Mouse (Mus musculus) MEL (cell line): Measurements from ENCODE around the gene Slc47a1. TPM values are rescaled to one million over a fixed set of nuclear protein-coding genes. Genes with fewer than 3 reads are reported as not detected.
A peak's percentile ranks its signal among the peaks of the same experiment; 100 is the strongest.

Experiments
- DNase-seq: peaks from one replicate; pipeline ENCODE4 v3.0.0; 2011; ENCODE audit warnings: low read depth, low spot score
- H3K27ac ChIP-seq: 2 replicates; pipeline ENCODE4 v1.5.1; 2012; ENCODE audit warnings: low read depth, mild to moderate bottlenecking, control low read depth, low read length, moderate library complexity; ENCODE audit not compliant: control insufficient read depth
- H3K27me3 ChIP-seq, 2 experiments: fragments of 150-350 bp in 1 of 2; sonication (generic) in 1 of 2; 2 replicates each; pipeline ENCODE4 v1.6.1; 2012; ENCODE audit warnings: low read length in 2 of 2, mild to moderate bottlenecking in 2 of 2, improper control_type of control experiment in 1 of 2, moderate library complexity in 1 of 2; ENCODE audit not compliant: insufficient read depth in 2 of 2, control insufficient read depth in 1 of 2
- H3K36me3 ChIP-seq, 2 experiments: 2 replicates each; pipeline ENCODE4 v1.6.1; 2012 to 2014; ENCODE audit warnings: low read length in 2 of 2, improper control_type of control experiment in 1 of 2, inconsistent platforms in 1 of 2, mild to moderate bottlenecking in 1 of 2; ENCODE audit not compliant: insufficient read depth in 2 of 2, control insufficient read depth in 1 of 2
- H3K4me1 ChIP-seq, 2 experiments: fragments of 150-350 bp in 1 of 2; sonication (generic) in 1 of 2; 2 replicates each; pipeline ENCODE4 v1.6.1; 2012; ENCODE audit warnings: low read length in 2 of 2, improper control_type of control experiment in 1 of 2, mild to moderate bottlenecking in 1 of 2; ENCODE audit not compliant: insufficient read depth in 2 of 2, control insufficient read depth in 1 of 2
- H3K4me3 ChIP-seq, 2 experiments: fragments of 150-350 bp in 1 of 2; sonication (generic) in 1 of 2; 2 replicates each; pipeline ENCODE4 v1.5.1; 2012; ENCODE audit warnings: low read depth in 2 of 2, low read length in 2 of 2, mild to moderate bottlenecking in 2 of 2, moderate library complexity in 2 of 2, control low read depth in 1 of 2, improper control_type of control experiment in 1 of 2; ENCODE audit not compliant: control insufficient read depth in 1 of 2, insufficient read depth in 1 of 2
- H3K79me2 ChIP-seq: 2 replicates; pipeline ENCODE4 v1.6.1; 2012; ENCODE audit warnings: mild to moderate bottlenecking, low read length, moderate library complexity; ENCODE audit not compliant: control insufficient read depth, poor library complexity, insufficient read depth
- H3K9ac ChIP-seq: 2 replicates; pipeline ENCODE4 v1.6.1; 2012; ENCODE audit warnings: low read depth, mild to moderate bottlenecking, control low read depth, low read length, moderate library complexity; ENCODE audit not compliant: control insufficient read depth, poor library complexity, severe bottlenecking
- H3K9me3 ChIP-seq: fragments of 150-350 bp; sonication (generic); replicated peaks from 2 replicates; pipeline ENCODE4 v1.6.1; 2012; ENCODE audit warnings: mild to moderate bottlenecking, low read length, improper control_type of control experiment, moderate library complexity; ENCODE audit not compliant: insufficient read depth
- BHLHE40 ChIP-seq: IDR thresholded peaks from 2 replicates; pipeline ENCODE4 v1.6.1; 2012; ENCODE audit warnings: low read depth, mild to moderate bottlenecking, inconsistent platforms, low read length, improper control_type of control experiment, borderline replicate concordance
- CHD1 ChIP-seq: IDR thresholded peaks from 2 replicates; pipeline ENCODE4 v1.6.1; 2012; ENCODE audit warnings: low read depth, mild to moderate bottlenecking, inconsistent platforms, low read length, improper control_type of control experiment
- CHD2 ChIP-seq: IDR thresholded peaks from 2 replicates; pipeline ENCODE4 v1.6.1; 2011; ENCODE audit warnings: low read length, improper control_type of control experiment
- CTCF ChIP-seq, 3 experiments: IDR thresholded peaks in 2 of 3; conservative IDR thresholded peaks in 1 of 3; 2 replicates each; pipeline ENCODE4 v1.5.1; 2011 to 2012; ENCODE audit warnings: low read length in 3 of 3, low read depth in 2 of 3, mild to moderate bottlenecking in 2 of 3, improper control_type of control experiment in 1 of 3, inconsistent platforms in 1 of 3, mixed read lengths in 1 of 3, moderate library complexity in 1 of 3; ENCODE audit not compliant: control insufficient read depth in 1 of 3, insufficient read depth in 1 of 3, poor library complexity in 1 of 3, severe bottlenecking in 1 of 3
- E2F4 ChIP-seq: IDR thresholded peaks from 2 replicates; pipeline ENCODE4 v1.6.1; 2011; ENCODE audit warnings: low read depth, low read length, improper control_type of control experiment, borderline replicate concordance
- ELF1 ChIP-seq: IDR thresholded peaks from 2 replicates; pipeline ENCODE4 v1.6.1; 2014; ENCODE audit warnings: low read depth, mild to moderate bottlenecking, inconsistent platforms, low read length, improper control_type of control experiment, moderate library complexity
- EP300 ChIP-seq, 2 experiments: IDR thresholded peaks; 2 replicates each; pipeline ENCODE4 v1.6.1; 2011; ENCODE audit warnings: improper control_type of control experiment in 2 of 2, low read length in 2 of 2, low read depth in 1 of 2, mild to moderate bottlenecking in 1 of 2
- ETS1 ChIP-seq: IDR thresholded peaks from 2 replicates; pipeline ENCODE4 v1.6.1; 2012; ENCODE audit warnings: low read depth, mild to moderate bottlenecking, inconsistent platforms, low read length, improper control_type of control experiment, moderate library complexity
- GABPA ChIP-seq: IDR thresholded peaks from 2 replicates; pipeline ENCODE4 v1.6.1; 2012; ENCODE audit warnings: low read depth, mild to moderate bottlenecking, inconsistent platforms, low read length, improper control_type of control experiment, moderate library complexity
- GATA1 ChIP-seq: IDR thresholded peaks from 2 replicates; pipeline ENCODE4 v1.6.1; 2011; ENCODE audit warnings: low read depth, low read length, improper control_type of control experiment
- HCFC1 ChIP-seq: IDR thresholded peaks from 2 replicates; pipeline ENCODE4 v1.6.1; 2012; ENCODE audit warnings: low read depth, mild to moderate bottlenecking, inconsistent platforms, low read length, improper control_type of control experiment, moderate library complexity
- JUND ChIP-seq: IDR thresholded peaks from 2 replicates; pipeline ENCODE4 v1.6.1; 2011; ENCODE audit warnings: low read depth, mild to moderate bottlenecking, improper control_type of control experiment, low read length
- KAT2A ChIP-seq: conservative IDR thresholded peaks from 2 replicates; pipeline ENCODE4 v1.6.1; 2012; ENCODE audit warnings: low read depth, low read length, improper control_type of control experiment, inconsistent platforms
- MAFK ChIP-seq: IDR thresholded peaks from 2 replicates; pipeline ENCODE4 v1.6.1; 2011; ENCODE audit warnings: low read depth, mild to moderate bottlenecking, low read length, improper control_type of control experiment, borderline replicate concordance
- MAX ChIP-seq: IDR thresholded peaks from 2 replicates; pipeline ENCODE4 v1.6.1; 2011; ENCODE audit warnings: low read length, improper control_type of control experiment
- MAZ ChIP-seq: IDR thresholded peaks from 2 replicates; pipeline ENCODE4 v1.6.1; 2012; ENCODE audit warnings: low read depth, mild to moderate bottlenecking, inconsistent platforms, low read length, improper control_type of control experiment
- MEF2A ChIP-seq: IDR thresholded peaks from 2 replicates; pipeline ENCODE4 v1.6.1; 2014; ENCODE audit warnings: low read depth, mild to moderate bottlenecking, inconsistent platforms, low read length, improper control_type of control experiment; ENCODE audit not compliant: poor library complexity, insufficient replicate concordance, severe bottlenecking; ENCODE audit errors: extremely low read depth
- MXI1 ChIP-seq: IDR thresholded peaks from 2 replicates; pipeline ENCODE4 v1.6.1; 2011; ENCODE audit warnings: mild to moderate bottlenecking, low read depth, low read length, improper control_type of control experiment
- MYB ChIP-seq: IDR thresholded peaks from 2 replicates; pipeline ENCODE4 v1.6.1; 2011; ENCODE audit warnings: mild to moderate bottlenecking, low read depth, low read length, improper control_type of control experiment
- MYC ChIP-seq: IDR thresholded peaks from 2 replicates; pipeline ENCODE4 v1.6.1; 2011; ENCODE audit warnings: low read depth, mild to moderate bottlenecking, low read length, improper control_type of control experiment, moderate library complexity
- NELFE ChIP-seq: IDR thresholded peaks from 2 replicates; pipeline ENCODE4 v1.6.1; 2011; ENCODE audit warnings: low read depth, low read length, improper control_type of control experiment
- NRF1 ChIP-seq: IDR thresholded peaks from 2 replicates; pipeline ENCODE4 v1.6.1; 2014; ENCODE audit warnings: low read depth, mild to moderate bottlenecking, inconsistent platforms, low read length, improper control_type of control experiment, moderate library complexity; ENCODE audit not compliant: poor library complexity, insufficient read depth, severe bottlenecking
- POLR2A ChIP-seq, 2 experiments: IDR thresholded peaks; 2 replicates each; pipeline ENCODE4 v1.6.1; 2011 to 2012; ENCODE audit warnings: low read length in 2 of 2, mild to moderate bottlenecking in 2 of 2, control low read depth in 1 of 2, improper control_type of control experiment in 1 of 2, low read depth in 1 of 2, moderate library complexity in 1 of 2; ENCODE audit not compliant: control insufficient read depth in 1 of 2, insufficient read depth in 1 of 2, poor library complexity in 1 of 2
- POLR2AphosphoS2 ChIP-seq: IDR thresholded peaks from 2 replicates; pipeline ENCODE4 v1.6.1; 2011; ENCODE audit warnings: low read length, improper control_type of control experiment
- RAD21 ChIP-seq: IDR thresholded peaks from 2 replicates; pipeline ENCODE4 v1.6.1; 2011; ENCODE audit warnings: mild to moderate bottlenecking, low read depth, low read length, improper control_type of control experiment
- RCOR1 ChIP-seq: IDR thresholded peaks from 2 replicates; pipeline ENCODE4 v1.6.1; 2012; ENCODE audit warnings: low read depth, mild to moderate bottlenecking, inconsistent platforms, low read length, improper control_type of control experiment
- SIN3A ChIP-seq: IDR thresholded peaks from 2 replicates; pipeline ENCODE4 v1.6.1; 2012; ENCODE audit warnings: low read length, improper control_type of control experiment, inconsistent platforms
- SMC3 ChIP-seq: IDR thresholded peaks from 2 replicates; pipeline ENCODE4 v1.6.1; 2011; ENCODE audit warnings: low read depth, low read length, improper control_type of control experiment
- TAL1 ChIP-seq: IDR thresholded peaks from 2 replicates; pipeline ENCODE4 v1.6.1; 2012; ENCODE audit warnings: mild to moderate bottlenecking, inconsistent platforms, low read length, moderate library complexity, mixed read lengths
- TBP ChIP-seq: IDR thresholded peaks from 2 replicates; pipeline ENCODE4 v1.8.0; 2011; ENCODE audit warnings: low read depth, low read length, improper control_type of control experiment
- TCF12 ChIP-seq: IDR thresholded peaks from 2 replicates; pipeline ENCODE4 v1.6.1; 2014; ENCODE audit warnings: low read depth, mild to moderate bottlenecking, inconsistent platforms, low read length, improper control_type of control experiment, moderate library complexity
- UBTF ChIP-seq: IDR thresholded peaks from 2 replicates; pipeline ENCODE4 v1.6.1; 2012; ENCODE audit warnings: low read depth, mild to moderate bottlenecking, inconsistent platforms, low read length, improper control_type of control experiment, moderate library complexity, borderline replicate concordance; ENCODE audit not compliant: insufficient read depth
- USF1 ChIP-seq: IDR thresholded peaks from 2 replicates; pipeline ENCODE4 v1.6.1; 2014; ENCODE audit warnings: low read depth, mild to moderate bottlenecking, inconsistent platforms, low read length, improper control_type of control experiment, moderate library complexity
- USF2 ChIP-seq, 2 experiments: IDR thresholded peaks; 2 replicates each; pipeline ENCODE4 v1.6.1; 2011 to 2012; ENCODE audit warnings: improper control_type of control experiment in 2 of 2, low read length in 2 of 2, borderline replicate concordance in 1 of 2, inconsistent platforms in 1 of 2, low read depth in 1 of 2, mild to moderate bottlenecking in 1 of 2; ENCODE audit not compliant: insufficient read depth in 1 of 2
- ZC3H11A ChIP-seq: IDR thresholded peaks from 2 replicates; pipeline ENCODE4 v1.6.1; 2012; ENCODE audit warnings: low read depth, mild to moderate bottlenecking, inconsistent platforms, low read length, improper control_type of control experiment
- ZKSCAN1 ChIP-seq: IDR thresholded peaks from 2 replicates; pipeline ENCODE4 v1.6.1; 2012; ENCODE audit warnings: low read depth, mild to moderate bottlenecking, inconsistent platforms, low read length, improper control_type of control experiment, moderate library complexity
- ZMIZ1 ChIP-seq: IDR thresholded peaks from 2 replicates; pipeline ENCODE4 v1.6.1; 2012; ENCODE audit warnings: low read depth, mild to moderate bottlenecking, inconsistent platforms, low read length, improper control_type of control experiment, moderate library complexity
- ZNF384 ChIP-seq: IDR thresholded peaks from 2 replicates; pipeline ENCODE4 v1.6.1; 2012; ENCODE audit warnings: low read depth, mild to moderate bottlenecking, inconsistent platforms, low read length, improper control_type of control experiment
- polyA plus RNA-seq, 2 experiments: library from polyadenylated mRNA; stranded (reverse) in 1 of 2; unstranded in 1 of 2; fragments of >175 nt in 1 of 2; fragments of >200 nt in 1 of 2; gene quantifications; 2 replicates each; pipeline versions ENCODE4 v1.2.1 to v1.2.4; 2012; ENCODE audit warnings: low replicate concordance in 2 of 2, low read depth in 1 of 2; ENCODE audit not compliant: insufficient read length in 2 of 2, insufficient read depth in 1 of 2, missing spikeins in 1 of 2
- total RNA-seq: library from RNA; depleted of rRNA; stranded (reverse); fragments of 300-350 nt; gene quantifications from 2 replicates; pipeline ENCODE4 v1.2.3, GENCODE M21; 2012

The Slc47a1 gene
- total and polyA plus RNA-seq, 3 experiments = 0.04 TPM; not detected in 2

- Histone ChIP-seq H3K9ac (no peak overlapping the region), H3K27me3 (no peaks in the 10 kb centered on the region), H3K4me3 (no peak overlapping the region), H3K79me2 (no peaks in the 10 kb centered on the region; the same call in 1 of the 2 replicates), H3K27ac (no peak overlapping the region), H3K36me3 (peaks cover 0 to 13% of the 10 kb centered on the region in 2 experiments; a peak in 1 of 4 replicates), H3K4me1 (peaks cover 0 to 13% of the 10 kb centered on the region in 2 experiments; a peak in 3 of 4 replicates), H3K9me3 (no peaks in the 10 kb centered on the region)
- peak; percentile 87 for DNase-seq
- TF ChIP-seq ZKSCAN1 (no peak), TAL1 (no peak), MAX (no peak), MAZ (no peak), TBP (no peak), MXI1 (peak; percentile 18; the same call in 1 of the 2 replicates), ZC3H11A (peak; percentile 96), TCF12 (no peak), NELFE (no peak), GABPA (no peak), KAT2A (no peak), NRF1 (no peak), HCFC1 (no peak), MEF2A (no peak), SIN3A (peak; percentile 74; the same call in 1 of the 2 replicates), RCOR1 (no peak), POLR2A (IDR thresholded peaks at IDR 0.05; ENCODE audit: control insufficient read depth in 1 of 2, insufficient read depth in 1 of 2, low read depth in 1 of 2, low read length in 2 of 2, poor library complexity in 1 of 2) (no peak), MYC (peak; percentile 79; the same call in 1 of the 2 replicates), GATA1 (no peak), EP300 (IDR thresholded peaks at IDR 0.05; ENCODE audit: low read depth in 1 of 2, low read length in 2 of 2) (no peak), MAFK (no peak), USF2 (IDR thresholded peaks at IDR 0.05; ENCODE audit: borderline replicate concordance in 1 of 2, insufficient read depth in 1 of 2, low read depth in 1 of 2, low read length in 2 of 2) (no peak), RAD21 (peak; percentile 94), SMC3 (peak; percentile 97), E2F4 (no peak), POLR2AphosphoS2 (no peak), CHD2 (no peak), CTCF (IDR thresholded peaks at IDR 0.05 in 2 of 3, conservative IDR thresholded peaks at IDR 0.05 in 1 of 3; ENCODE audit: control insufficient read depth in 1 of 3, insufficient read depth in 1 of 3, low read depth in 2 of 3, low read length in 3 of 3, poor library complexity in 1 of 3, severe bottlenecking in 1 of 3) (peak; percentile 93 to 98 (median 95)), ETS1 (no peak), CHD1 (no peak), USF1 (0 out of 2 replicates have a peak, but pooled peaks have one; percentile 10), JUND (0 out of 2 replicates have a peak, but pooled peaks have one; percentile 28), UBTF (no peak), ZNF384 (no peak), MYB (no peak), BHLHE40 (peak; percentile 52; the same call in 1 of the 2 replicates), ELF1 (no peak), ZMIZ1 (no peak)
Measured at GRCm38 (mm10) chr11:61410129-61410528, 32.0 kb upstream of the Slc47a1 start.
